Mouse (Mus musculus): ENCODE measurements at regions not wholly inside any gene's neighbourhood (a gene's known extent, or its start where the extent isn't known, plus 50 kb on each side); places are given as distances from the start of the nearest gene placed in this dataset.

GRCm38 (mm10) chr13:45252126-45252525 is 137.4 kb upstream of the Mylip start:
- TF ChIP-seq CTCF (IDR thresholded peaks at IDR 0.05; ENCODE audit: low read depth, low read length) (no peak), GATA1 (IDR thresholded peaks at IDR 0.05; ENCODE audit: borderline replicate concordance, low read length) (no peak), GATA2 (IDR thresholded peaks at IDR 0.05; ENCODE audit: borderline replicate concordance, low read depth, low read length) (no peak), TAL1 (conservative IDR thresholded peaks at IDR 0.05; ENCODE audit: low read depth, low read length) (no peak), POLR2AphosphoS5 (IDR thresholded peaks at IDR 0.05; ENCODE audit: insufficient replicate concordance, low read depth, low read length) (no peak)

Measured in G1E (cell line).